Comparison of ENCODE assay signal across 9 mouse cellular contexts in genomic region chr4:63215185-63215992, GRCm38 (mm10). TPM values are rescaled to one million over a fixed set of nuclear protein-coding genes. Genes with fewer than 3 reads are reported as not detected.
DNase-seq lines count a peak whose midpoint lies in the region; ATAC-seq and TF ChIP-seq lines count a peak whose summit lies in the region.
"Had no signal": no experiment of that assay in that cellular context is flagged by ENCODE, and none has a peak within 500 bp of the region (broad histone marks: within the 10 kb centered on the region; RNA-seq: fewer than 3 reads in every experiment).

No protein-coding gene starts in this region.

- DNase-seq in ZHBTc4 (ENCODE audit: low read depth, low spot score), result peak; percentile 83
- peak; percentile 86 to 92 for DNase-seq in cerebellum, postnatal 25 days
- DNase-seq in gastrocnemius, postnatal 10 days, result peak; percentile 89
- DNase-seq in hindbrain, postnatal 0 days (ENCODE audit: low spot score), result peak; percentile 82
- DNase-seq in left cerebral cortex, postnatal 4 days, result peak; percentile 85
- DNase-seq in midbrain, embryonic 10.5 days (ENCODE audit: low spot score), result peak; percentile 84
- DNase-seq in right cerebral cortex, postnatal 25 days, result peak; percentile 77
- DNase-seq in yolk sac, embryonic 10.5 days (ENCODE audit: low spot score), result peak; percentile 77

- intact Hi-C loops in left cerebral cortex, postnatal 4 days (cut with DNase I), result loop anchor here (2.0 kb wide), 1 partner anchor 91 kb away; no protein-coding TSS in a partner anchor

- peaks cover 7% of the 10 kb centered on the region; the same call in 1 of the 2 replicates for H3K4me1 ChIP-seq in hindbrain, postnatal 0 days (ENCODE audit: insufficient read depth, low read length)
- H3K4me1 ChIP-seq in midbrain, embryonic 10.5 days, result peaks cover 37% of the 10 kb centered on the region

- peak overlapping the region; percentile 55 for H3K4me3 ChIP-seq in hindbrain, postnatal 0 days (ENCODE audit: low read length)
- H3K4me3 ChIP-seq in midbrain, embryonic 10.5 days, result peak overlapping the region; percentile 91

- TF ChIP-seq CTCF in hindbrain, postnatal 0 days (IDR thresholded peaks at IDR 0.05; ENCODE audit: low read depth), result peak; percentile 95

- peak; percentile 61; the same call in 1 of the 2 replicates for ATAC-seq in hindbrain, postnatal 0 days

- whole genome bisulfite sequencing in hindbrain, postnatal 0 days, result under 1% methylated on average over 66 of the region's 71 CpGs
- WGBS in midbrain, embryonic 10.5 days, result under 1% methylated on average over 70 of the region's 71 CpGs

- peak overlapping the region; percentile 52 for H3K9ac ChIP-seq in hindbrain, postnatal 0 days (replicated peaks; ENCODE audit: low read length)

- no peak overlapping the region for H3K27ac ChIP-seq in hindbrain, postnatal 0 days
- peak overlapping the region; percentile 87 for H3K27ac ChIP-seq in midbrain, embryonic 10.5 days (replicated peaks)
- H3K27ac ChIP-seq: macrophage had no signal

- no peaks in the 10 kb centered on the region for H3K36me3 ChIP-seq in hindbrain, postnatal 0 days (ENCODE audit: insufficient read depth, low read length)
- no peaks in the 10 kb centered on the region for H3K36me3 ChIP-seq in midbrain, embryonic 10.5 days

- peak overlapping the region; percentile 100 for H3K4me2 ChIP-seq in hindbrain, postnatal 0 days (ENCODE audit: low read depth, low read length)

- H3K9me3 ChIP-seq in hindbrain, postnatal 0 days (ENCODE audit: low read length), result no peaks in the 10 kb centered on the region
- no peaks in the 10 kb centered on the region for H3K9me3 ChIP-seq in midbrain, embryonic 10.5 days (replicated peaks)

- H3K27me3 ChIP-seq in hindbrain, postnatal 0 days (ENCODE audit: insufficient read depth, low read length), result peaks cover 24% of the 10 kb centered on the region
- H3K27me3 ChIP-seq in midbrain, embryonic 10.5 days (ENCODE audit: low read depth, poor library complexity, severe bottlenecking), result peaks cover 63% of the 10 kb centered on the region

RNA-seq across cellular contexts. Expression of gene Col27a1, which starts 1.6 kb away (rescaled TPM):
- 1 to 10 TPM; 3.8 to 6.6 TPM for total RNA-seq in gastrocnemius, postnatal 10 days (2021)
- 5.8 and 9.5 TPM in 2 replicates for total RNA-seq in hindbrain, postnatal 0 days (2014; rRNA removed)
- polyA plus RNA-seq in hindbrain, postnatal 0 days (2015; fragmentation: Nextera tagmentation; extraction: Ambion mirVana), result 1.4 and 1.9 TPM in 2 replicates
- total RNA-seq in left cerebral cortex, postnatal 4 days (2021), result 1 to 10 TPM; 2.5 to 3.1 TPM
- polyA plus RNA-seq in midbrain, embryonic 10.5 days (2016; fragmentation: Nextera tagmentation; extraction: Ambion mirVana), result 2.9 and 3.3 TPM in 2 replicates

RNA-seq across cellular contexts. Expression of gene Kif12, which starts 43.5 kb away (rescaled TPM):
- total RNA-seq in gastrocnemius, postnatal 10 days (2021), result not detected
- 0.18 and 0.47 TPM in 2 replicates for total RNA-seq in hindbrain, postnatal 0 days (2014; rRNA removed)
- 0.10 and 0.39 TPM in 2 replicates for polyA plus RNA-seq in hindbrain, postnatal 0 days (2015; fragmentation: Nextera tagmentation; extraction: Ambion mirVana)
- total RNA-seq in left cerebral cortex, postnatal 4 days (2021), result not detected
- polyA plus RNA-seq in midbrain, embryonic 10.5 days (2016; fragmentation: Nextera tagmentation; extraction: Ambion mirVana), result not detected in 2 replicates
- polyA plus RNA-seq: macrophage had no signal
